Mouse (Mus musculus): Measurements from ENCODE around the gene Rad51b.

Rad51b gene

GRCm38 (mm10) chr12:79441210-79442005 is 144.3 kb downstream of the Rad51b start:
- DNase-seq = no peak

GRCm38 (mm10) chr12:79442126-79442525 is 145.0 kb downstream of the Rad51b start:
- no peak for DNase-seq

GRCm38 (mm10) chr12:79442836-79443390 is 145.8 kb downstream of the Rad51b start:
- no peak for DNase-seq

GRCm38 (mm10) chr12:79444646-79445045 is 147.6 kb downstream of the Rad51b start:
- no peak for DNase-seq

GRCm38 (mm10) chr12:79447039-79447438 is 150.0 kb downstream of the Rad51b start:
- no peak for DNase-seq

GRCm38 (mm10) chr12:79449817-79450411 is 152.8 kb downstream of the Rad51b start:
- no peak for DNase-seq

- no peak for DNase-seq
These were observed 155.8 kb downstream of the Rad51b start for GRCm38 (mm10) chr12:79452882-79453281.

- peak in 1 of 2 experiments; percentile 3 for DNase-seq
These were observed 156.9 kb downstream of the Rad51b start for GRCm38 (mm10) chr12:79454017-79454416.

- no peak for DNase-seq
These were observed 158.2 kb downstream of the Rad51b start for GRCm38 (mm10) chr12:79455061-79455847.

- DNase-seq = peak; percentile 3 to 8
These were observed 158.7 kb downstream of the Rad51b start for GRCm38 (mm10) chr12:79455848-79456164.

GRCm38 (mm10) chr12:79456251-79456650 is 159.2 kb downstream of the Rad51b start:
- no peak for DNase-seq

GRCm38 (mm10) chr12:79463371-79463770 is 166.3 kb downstream of the Rad51b start:
- no peak for DNase-seq

GRCm38 (mm10) chr12:79470113-79470512 is 173.0 kb downstream of the Rad51b start:
- no peak for DNase-seq

- DNase-seq = no peak
These were observed 174.8 kb downstream of the Rad51b start for GRCm38 (mm10) chr12:79471868-79472267.

GRCm38 (mm10) chr12:79476413-79477046 is 179.4 kb downstream of the Rad51b start:
- DNase-seq = no peak

- DNase-seq = no peak
These were observed 181.7 kb downstream of the Rad51b start for GRCm38 (mm10) chr12:79478816-79479215.

- DNase-seq = no peak
These were observed 188.4 kb downstream of the Rad51b start for GRCm38 (mm10) chr12:79485501-79485900.

GRCm38 (mm10) chr12:79488590-79489242 is 191.6 kb downstream of the Rad51b start:
- peak; percentile 38 to 63 for DNase-seq

GRCm38 (mm10) chr12:79490626-79491025 is 193.5 kb downstream of the Rad51b start:
- DNase-seq = no peak

GRCm38 (mm10) chr12:79492175-79492574 is 195.1 kb downstream of the Rad51b start:
- no peak for DNase-seq

- DNase-seq = no peak
These were observed 195.5 kb downstream of the Rad51b start for GRCm38 (mm10) chr12:79492613-79493012.

GRCm38 (mm10) chr12:79493481-79493880 is 196.4 kb downstream of the Rad51b start:
- no peak for DNase-seq
